Mouse (Mus musculus) right cerebral cortex, postnatal 10 days (tissue): ENCODE results near the gene Ncf4.
"Not testable (repeated sequence)": the region's sequence is repeated elsewhere in the genome, so short reads cannot be mapped to it uniquely, and the experiment has no call there.

Experiments
- DNase-seq, 2 experiments: peaks; one replicate each; pipeline ENCODE4 v3.0.0; 2021; ENCODE audit warnings: low spot score in 2 of 2

Gene Ncf4

GRCm38 (mm10) chr15:78248410-78248809 is 3.8 kb downstream of the Ncf4 start:
- no peak for DNase-seq

GRCm38 (mm10) chr15:78254751-78255150 is 10.2 kb downstream of the Ncf4 start:
- peak; percentile 74 to 79 for DNase-seq

- DNase-seq: not testable (repeated sequence)
Measured at GRCm38 (mm10) chr15:78256602-78257259, 12.1 kb downstream of the Ncf4 start.

- peak; percentile 64 to 79 for DNase-seq
Measured at GRCm38 (mm10) chr15:78257326-78258050, 12.9 kb downstream of the Ncf4 start.

GRCm38 (mm10) chr15:78258246-78258865 is 13.8 kb downstream of the Ncf4 start:
- peak; percentile 39 to 51 for DNase-seq

- no peak for DNase-seq
Measured at GRCm38 (mm10) chr15:78260668-78261333, 16.2 kb downstream of the Ncf4 start.

GRCm38 (mm10) chr15:78263286-78263685 is 18.7 kb downstream of the Ncf4 start:
- DNase-seq: no peak

GRCm38 (mm10) chr15:78267441-78267840 is 22.8 kb downstream of the Ncf4 start:
- DNase-seq: no peak

GRCm38 (mm10) chr15:78267865-78268264 is 23.3 kb downstream of the Ncf4 start:
- no peak for DNase-seq

- no peak for DNase-seq
Measured at GRCm38 (mm10) chr15:78271208-78271607, 26.6 kb downstream of the Ncf4 start.

- no peak for DNase-seq
Measured at GRCm38 (mm10) chr15:78278308-78278707, 33.7 kb downstream of the Ncf4 start.

GRCm38 (mm10) chr15:78287941-78288340 is 43.3 kb downstream of the Ncf4 start:
- DNase-seq: no peak

- not testable (repeated sequence) for DNase-seq
Measured at GRCm38 (mm10) chr15:78289775-78290174, 45.2 kb downstream of the Ncf4 start.

- DNase-seq: not testable (repeated sequence)
Measured at GRCm38 (mm10) chr15:78293228-78293627, 48.6 kb downstream of the Ncf4 start.

GRCm38 (mm10) chr15:78293716-78294115 is 49.1 kb downstream of the Ncf4 start:
- DNase-seq: no peak

GRCm38 (mm10) chr15:78298558-78298957 is 54.0 kb downstream of the Ncf4 start:
- DNase-seq: no peak

- no peak for DNase-seq
Measured at GRCm38 (mm10) chr15:78299641-78300040, 55.0 kb downstream of the Ncf4 start.

GRCm38 (mm10) chr15:78300773-78301172 is 56.2 kb downstream of the Ncf4 start:
- DNase-seq: no peak

GRCm38 (mm10) chr15:78302718-78303117 is 58.1 kb downstream of the Ncf4 start:
- no peak for DNase-seq

GRCm38 (mm10) chr15:78303665-78304233 is 59.1 kb downstream of the Ncf4 start:
- DNase-seq: no peak

GRCm38 (mm10) chr15:78305341-78305933 is 60.8 kb downstream of the Ncf4 start, which contains the start of gene Csf2rb2:
TSS of gene Csf2rb2 (minus strand) at chr15:78305721.
- no peak for DNase-seq
